Mouse (Mus musculus) fat pad, adult 2 months (tissue): Measurements from ENCODE around the gene Lyrm4.
A peak's percentile ranks its signal among the peaks of the same experiment; 100 is the strongest.

ENCODE experiments used
- DNase-seq: peaks from one replicate; pipeline ENCODE4 v3.0.0-alpha.2; 2011; ENCODE audit warnings: low read depth, low spot score; ENCODE audit errors: extremely low read depth

Gene Lyrm4

DNA sequence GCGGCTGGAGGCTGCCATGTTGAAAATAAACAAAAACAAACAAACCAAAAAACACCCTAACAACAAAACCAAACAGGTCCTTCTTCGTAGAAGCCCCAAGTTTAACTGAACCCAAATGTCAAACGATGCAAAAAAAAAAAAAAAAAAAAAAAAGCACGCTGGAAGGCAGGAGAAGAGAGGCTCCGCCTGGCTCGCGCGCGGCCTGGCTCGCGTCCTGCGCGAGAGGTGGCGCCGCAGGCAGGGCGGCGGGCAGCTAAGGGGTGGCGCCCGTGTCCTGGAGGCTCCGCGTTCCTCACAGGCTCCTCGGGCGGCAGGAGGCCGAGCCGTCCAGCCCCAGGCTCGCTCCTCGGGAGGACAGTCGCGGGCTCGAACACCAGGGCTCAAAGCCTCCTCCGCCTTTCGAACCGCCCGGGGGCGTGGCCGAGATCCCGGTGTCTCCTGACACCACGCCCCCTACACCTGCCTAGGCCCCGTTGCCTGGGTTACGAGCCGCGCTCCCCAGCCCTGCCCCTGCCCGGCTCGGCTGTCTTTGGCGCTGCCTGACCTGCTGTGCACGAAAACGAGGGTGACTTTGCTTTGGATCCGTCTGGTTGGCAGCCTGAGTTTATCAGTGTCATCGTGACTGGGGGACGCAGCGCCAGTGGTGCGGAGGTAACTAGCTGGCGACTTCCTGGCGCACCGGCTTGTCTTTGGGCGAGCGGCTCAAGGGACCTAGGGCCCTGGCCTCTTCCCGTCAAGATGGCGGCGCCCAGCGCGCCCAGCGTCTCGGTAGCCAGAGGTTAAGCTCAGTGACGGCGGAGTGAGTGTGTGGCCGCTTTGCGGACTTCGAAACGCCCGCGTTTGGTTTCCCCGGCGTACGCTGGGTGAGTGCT, at the start of gene Lyrm4, which contains the start of gene Fars2:
Lyrm4 (minus strand) TSS at position 384 of the 872 bp plus-strand sequence.
Fars2 (plus strand) TSS at position 270 of the 872 bp plus-strand sequence.
- DNase-seq, result peak; percentile 31

- DNase-seq, result no peak
Measured at GRCm38 (mm10) chr13:36163898-36164297, 46.6 kb upstream of the Lyrm4 start.

DNA sequence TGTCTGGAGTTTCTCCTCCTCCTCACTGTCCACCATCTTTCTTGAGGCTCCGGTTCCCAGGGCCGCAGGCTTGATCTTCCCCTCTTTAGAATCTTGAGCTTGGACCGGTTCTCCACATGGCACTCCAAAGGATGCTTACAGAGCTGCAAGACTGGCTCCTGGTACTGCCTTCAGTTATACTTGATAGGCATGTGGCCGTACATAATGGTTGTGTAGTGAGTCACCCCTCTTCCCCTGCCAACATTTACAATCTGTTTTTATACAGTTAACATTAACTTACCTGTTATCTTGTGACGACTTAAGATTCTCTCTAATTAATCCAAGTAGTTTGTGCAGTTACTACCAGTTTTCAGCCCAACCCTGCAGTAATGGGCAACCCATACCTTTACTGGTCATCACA, 46.1 kb upstream of the Lyrm4 start:
- no peak for DNase-seq

- DNase-seq, result no peak
Measured at GRCm38 (mm10) chr13:36156340-36156931, 39.1 kb upstream of the Lyrm4 start.

DNA sequence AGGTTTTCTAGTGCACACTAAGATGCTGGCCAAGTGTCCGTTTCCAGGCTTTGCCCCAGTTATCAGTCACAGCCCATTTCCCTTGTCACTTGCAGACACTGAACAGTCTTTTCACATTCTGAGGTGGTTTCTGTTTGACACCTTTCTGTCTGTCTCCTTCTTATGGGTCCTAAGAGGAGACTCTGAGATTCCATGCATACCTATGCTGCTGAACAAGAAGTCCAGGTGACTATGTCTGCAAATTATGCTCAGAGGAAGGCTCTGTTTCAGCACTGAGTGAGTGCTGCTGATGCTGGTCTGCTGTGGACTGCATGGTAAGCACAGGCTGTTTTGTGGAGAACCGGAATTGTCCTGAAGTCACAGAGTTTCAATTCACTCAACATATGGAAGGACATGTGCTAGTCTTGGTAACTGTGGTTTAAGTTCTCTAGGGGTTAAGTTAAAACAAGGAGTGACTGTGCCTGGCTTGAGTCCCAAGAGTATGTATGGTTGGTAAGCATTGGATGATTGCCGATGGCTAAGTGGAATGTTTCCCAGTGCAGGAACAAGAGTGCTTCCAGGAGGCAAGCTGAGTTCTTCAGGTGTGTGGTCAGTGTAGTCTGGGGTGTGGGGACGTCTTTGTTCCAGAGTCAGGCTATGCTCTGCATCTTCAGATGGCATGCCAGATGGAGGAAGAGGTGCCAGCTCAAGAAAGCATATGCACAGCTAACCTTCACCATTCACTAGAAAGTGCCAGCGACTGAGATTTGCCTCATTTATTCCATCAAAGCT, 35.6 kb upstream of the Lyrm4 start:
- DNase-seq, result peak; percentile 25

DNA sequence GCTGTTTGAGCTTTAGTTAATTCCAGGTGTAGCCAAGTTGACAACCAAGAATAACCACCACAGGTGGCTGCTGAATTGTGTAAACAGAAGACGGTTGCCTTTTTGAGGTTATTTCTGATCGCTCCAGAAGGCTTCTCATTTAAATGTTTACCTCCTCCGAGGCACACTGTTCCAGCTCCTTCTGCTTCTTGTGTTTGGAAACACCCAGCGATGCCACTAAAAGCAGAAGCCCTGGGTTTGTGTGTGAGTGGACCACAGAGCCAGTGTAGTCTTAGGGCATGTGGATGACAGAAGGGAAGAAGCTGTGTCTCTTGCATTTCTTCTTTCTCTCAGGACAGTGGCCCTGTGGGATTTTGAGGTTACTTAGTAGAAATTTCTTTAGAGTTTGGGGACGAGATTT, 32.9 kb upstream of the Lyrm4 start:
- no peak for DNase-seq

GRCm38 (mm10) chr13:36149175-36149939, 32.0 kb upstream of the Lyrm4 start:
- DNase-seq, result no peak

GRCm38 (mm10) chr13:36145601-36146000, 28.3 kb upstream of the Lyrm4 start:
- no peak for DNase-seq

- no peak for DNase-seq
Measured at GRCm38 (mm10) chr13:36140247-36141016, 23.1 kb upstream of the Lyrm4 start.

DNA sequence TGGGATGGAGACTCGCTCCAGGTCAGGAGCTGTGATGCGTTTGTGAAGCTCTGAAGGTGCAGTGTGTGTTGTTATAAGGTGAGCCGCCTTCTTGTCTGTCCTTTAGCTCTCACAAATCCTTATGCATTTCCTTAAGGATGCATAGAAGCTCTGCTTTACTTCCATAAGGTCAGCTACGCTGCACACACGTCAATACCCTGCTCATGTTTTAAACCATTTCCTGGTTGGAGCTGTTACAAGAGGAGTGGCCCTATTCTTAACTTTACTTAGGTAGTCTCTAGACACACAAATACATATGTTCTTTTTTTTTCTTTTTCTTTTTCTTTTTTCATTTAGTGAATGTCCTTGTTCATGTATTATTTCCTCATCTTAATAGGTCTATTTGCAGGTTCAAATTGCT, 22.4 kb upstream of the Lyrm4 start:
- DNase-seq, result no peak

DNA sequence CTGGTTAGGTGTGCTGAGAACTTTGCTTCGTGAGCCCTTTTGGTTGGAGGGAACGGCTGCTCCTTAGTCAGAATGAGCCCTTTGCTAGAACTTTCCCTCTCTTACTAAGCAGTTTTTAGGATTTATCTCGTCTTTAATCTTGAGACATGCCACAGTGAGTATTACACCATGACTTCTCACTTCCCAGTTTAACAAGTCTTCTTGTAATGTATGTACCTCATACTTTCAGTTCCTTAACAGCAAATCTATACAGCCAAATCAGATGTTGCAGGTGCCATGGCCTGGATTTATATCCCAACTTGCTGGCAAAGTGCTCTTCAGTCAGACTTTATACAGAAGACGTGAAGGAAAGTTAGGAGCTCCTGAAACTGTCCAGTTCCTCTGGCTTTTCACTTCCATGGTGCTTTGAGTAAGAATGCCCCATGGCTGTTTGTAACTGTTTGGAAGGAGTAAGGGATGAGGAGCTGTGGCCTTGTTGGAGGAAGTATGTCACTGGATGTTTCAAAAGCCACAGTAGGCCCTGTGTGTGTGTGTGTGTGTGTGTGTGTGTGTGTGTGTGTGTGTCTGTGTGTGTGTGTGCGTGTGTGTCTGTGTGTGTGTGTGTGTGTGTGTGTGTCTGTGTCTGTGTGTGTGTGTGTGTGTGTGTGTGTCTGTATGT, 14.8 kb upstream of the Lyrm4 start:
- DNase-seq, result peak; percentile 19

DNA sequence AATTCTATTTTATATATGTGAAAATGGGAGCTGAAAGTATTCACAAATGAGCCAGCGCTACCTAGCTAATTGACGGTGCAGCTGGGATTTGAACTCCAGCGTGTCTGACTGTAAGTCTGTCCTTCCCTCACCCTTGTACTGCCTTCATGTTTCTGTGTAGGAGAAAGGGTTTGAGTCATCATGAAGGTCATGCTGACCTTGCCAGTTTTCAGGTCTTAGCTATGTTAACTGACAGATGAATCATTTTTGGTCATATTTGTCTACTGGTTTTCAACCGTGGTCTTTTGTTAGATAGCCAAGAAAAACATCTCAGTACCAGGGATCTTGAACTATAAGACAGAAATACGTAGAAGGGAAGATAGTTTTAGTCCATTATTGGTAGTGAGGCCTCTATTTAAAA, 14.1 kb upstream of the Lyrm4 start:
- no peak for DNase-seq

DNA sequence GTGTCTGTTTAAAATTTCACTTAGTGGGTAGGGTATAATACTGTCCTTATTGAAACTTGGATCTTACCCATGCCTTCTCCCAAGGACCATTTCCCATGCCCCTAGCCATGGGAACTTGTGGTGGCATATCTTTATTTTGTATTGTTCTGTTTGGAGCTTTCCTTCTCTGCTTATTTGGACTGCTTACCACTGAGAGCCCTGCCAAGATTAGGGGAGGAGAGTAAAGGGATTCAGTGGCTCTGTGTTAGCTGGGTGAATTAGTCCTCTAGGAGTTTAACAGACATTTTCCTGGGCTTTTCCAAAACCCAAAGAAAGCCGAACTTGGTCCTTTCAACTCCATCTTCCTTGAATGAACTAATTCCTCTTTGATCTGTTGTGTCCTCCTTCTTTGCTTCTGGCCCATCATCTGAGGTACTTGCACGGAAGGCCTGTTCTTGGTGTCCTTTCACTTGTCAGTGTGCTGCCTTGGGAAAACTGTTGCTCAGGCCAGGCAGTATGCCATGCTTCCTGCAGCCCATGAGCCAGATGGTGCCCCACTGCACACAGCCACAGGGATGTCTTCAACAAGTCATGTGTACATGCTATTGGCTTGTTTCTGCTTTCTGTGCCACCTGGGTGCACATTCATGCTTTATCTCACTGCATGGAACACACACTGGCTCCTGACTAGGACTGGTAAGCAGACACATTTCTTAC, 12.2 kb upstream of the Lyrm4 start:
- no peak for DNase-seq

DNA sequence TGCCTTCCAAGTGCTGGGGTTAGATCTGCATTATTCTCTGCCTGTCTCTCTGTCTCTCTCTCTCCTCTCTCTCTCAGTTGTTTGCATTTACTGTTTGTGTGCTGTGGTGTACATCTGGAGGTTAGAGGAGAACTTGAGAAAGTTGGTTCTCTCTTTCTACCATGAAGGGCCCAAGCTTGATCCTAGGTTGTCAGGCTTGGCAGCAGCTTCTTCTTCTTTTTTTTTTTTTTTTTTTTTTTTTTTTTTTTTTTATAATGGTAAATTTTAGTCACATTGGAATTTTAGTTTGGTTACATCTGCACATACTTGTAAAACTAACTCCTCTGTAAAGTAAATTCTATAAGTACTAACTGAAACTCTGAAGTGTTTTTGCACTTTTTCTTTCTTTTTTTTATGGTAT, 3.3 kb upstream of the Lyrm4 start:
- DNase-seq, result no peak

- DNase-seq, result no peak
Measured at GRCm38 (mm10) chr13:36119684-36120083, 2.4 kb upstream of the Lyrm4 start.

GRCm38 (mm10) chr13:36116520-36117142, 695 bp downstream of the Lyrm4 start:
- no peak for DNase-seq

- DNase-seq, result no peak
Measured at GRCm38 (mm10) chr13:36113181-36113580, 4.1 kb downstream of the Lyrm4 start.

DNA sequence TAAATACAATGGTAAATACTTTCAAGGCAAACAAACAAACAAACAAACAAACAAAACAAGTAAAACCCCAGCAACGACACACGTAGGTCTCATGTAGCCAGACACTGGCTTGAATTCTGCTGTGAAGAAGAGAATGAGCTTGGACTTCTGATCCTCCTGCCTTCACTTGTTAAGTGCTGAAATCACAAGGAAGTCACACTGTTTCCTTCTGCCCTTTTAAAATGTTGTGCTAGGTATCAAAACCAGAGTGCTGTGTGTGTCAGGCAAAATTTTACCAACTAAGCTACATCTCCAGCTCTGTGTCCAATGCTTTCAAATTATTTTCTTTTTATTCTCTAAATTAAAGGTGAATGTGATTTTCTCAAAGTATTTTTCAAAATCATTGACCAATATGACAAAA, 6.0 kb downstream of the Lyrm4 start:
- DNase-seq, result no peak

DNA sequence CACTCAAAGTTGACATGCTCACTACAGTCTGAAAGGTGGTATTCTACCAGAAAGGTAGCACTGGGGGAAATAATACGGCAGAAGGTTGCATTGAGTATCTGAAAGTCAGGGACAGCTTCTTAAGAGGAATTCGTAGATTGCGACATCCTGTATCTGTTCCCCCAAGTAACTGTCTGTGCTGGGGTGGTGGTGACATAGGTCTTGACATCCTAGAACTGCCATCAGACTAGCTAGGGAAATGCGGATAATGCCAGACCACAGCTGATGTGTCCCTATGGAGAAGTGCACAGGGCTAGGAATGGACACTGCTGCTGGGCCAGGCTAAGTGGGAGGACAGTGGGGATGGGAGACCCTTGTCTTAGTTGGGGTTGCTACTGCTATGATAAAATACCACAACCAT, 8.8 kb downstream of the Lyrm4 start:
- DNase-seq, result no peak
